27 mouse cellular contexts compared by ENCODE assay signal in genomic region chrX:143762556-143762955, GRCm38 (mm10).
DNase-seq lines count a peak whose midpoint lies in the region; ATAC-seq lines count a peak whose summit lies in the region.
"Had no signal": no experiment of that assay in that cellular context is flagged by ENCODE, and none has a peak within 500 bp of the region (broad histone marks: within the 10 kb centered on the region; RNA-seq: fewer than 3 reads in every experiment).

No protein-coding gene starts in this region.

- no peaks in the 10 kb centered on the region for H3K4me1 ChIP-seq in embryonic facial prominence, embryonic 14.5 days (ENCODE audit: control insufficient read depth, insufficient read depth, low read length)
- no peaks in the 10 kb centered on the region for H3K4me1 ChIP-seq in embryonic facial prominence, embryonic 10.5 days
- H3K4me1 ChIP-seq in limb, embryonic 13.5 days: no peaks in the 10 kb centered on the region
- 0 out of 2 replicates have a peak, but pooled peaks cover 4% of the 10 kb centered on the region for H3K4me1 ChIP-seq in limb, embryonic 10.5 days
- no peaks in the 10 kb centered on the region for H3K4me1 ChIP-seq in forebrain, embryonic 15.5 days
- H3K4me1 ChIP-seq: embryonic facial prominence, embryonic 15.5 days; forebrain, embryonic 12.5 days; heart, embryonic 10.5 days; heart, embryonic 15.5 days; intestine, embryonic 15.5 days; midbrain, embryonic 10.5 days; midbrain, embryonic 15.5 days; neural tube, embryonic 15.5 days; stomach, embryonic 15.5 days had no signal

- H3K36me3 ChIP-seq in embryonic facial prominence, embryonic 14.5 days (ENCODE audit: control insufficient read depth, insufficient read depth, low read length): no peaks in the 10 kb centered on the region
- H3K36me3 ChIP-seq in embryonic facial prominence, embryonic 10.5 days (replicated peaks): no peaks in the 10 kb centered on the region
- no peaks in the 10 kb centered on the region for H3K36me3 ChIP-seq in limb, embryonic 13.5 days
- no peaks in the 10 kb centered on the region for H3K36me3 ChIP-seq in limb, embryonic 10.5 days
- no peaks in the 10 kb centered on the region for H3K36me3 ChIP-seq in forebrain, embryonic 15.5 days
- H3K36me3 ChIP-seq: embryonic facial prominence, embryonic 15.5 days; forebrain, embryonic 12.5 days; G1E; heart, embryonic 10.5 days; heart, embryonic 15.5 days; intestine, embryonic 15.5 days; midbrain, embryonic 10.5 days; midbrain, embryonic 15.5 days; neural tube, embryonic 15.5 days; stomach, embryonic 15.5 days had no signal

- no peak overlapping the region for H3K27ac ChIP-seq in embryonic facial prominence, embryonic 14.5 days (replicated peaks; ENCODE audit: low read depth, low read length)
- H3K27ac ChIP-seq in embryonic facial prominence, embryonic 10.5 days (replicated peaks): no peak overlapping the region
- no peak overlapping the region for H3K27ac ChIP-seq in limb, embryonic 13.5 days
- no peak overlapping the region for H3K27ac ChIP-seq in limb, embryonic 10.5 days
- no peak overlapping the region for H3K27ac ChIP-seq in forebrain, embryonic 15.5 days (replicated peaks)
- H3K27ac ChIP-seq: embryonic facial prominence, embryonic 15.5 days; forebrain, embryonic 12.5 days; heart, embryonic 10.5 days; heart, embryonic 15.5 days; intestine, embryonic 15.5 days; midbrain, embryonic 10.5 days; midbrain, embryonic 15.5 days; neural tube, embryonic 15.5 days; stomach, embryonic 15.5 days had no signal

- H3K9me3 ChIP-seq in embryonic facial prominence, embryonic 14.5 days (ENCODE audit: control insufficient read depth, low read length): no peaks in the 10 kb centered on the region
- no peaks in the 10 kb centered on the region for H3K9me3 ChIP-seq in embryonic facial prominence, embryonic 10.5 days
- no peaks in the 10 kb centered on the region for H3K9me3 ChIP-seq in limb, embryonic 13.5 days
- H3K9me3 ChIP-seq in limb, embryonic 10.5 days (replicated peaks): no peaks in the 10 kb centered on the region
- H3K9me3 ChIP-seq in forebrain, embryonic 15.5 days: no peaks in the 10 kb centered on the region
- H3K9me3 ChIP-seq: embryonic facial prominence, embryonic 15.5 days; forebrain, embryonic 12.5 days; G1E; heart, embryonic 10.5 days; heart, embryonic 15.5 days; intestine, embryonic 15.5 days; midbrain, embryonic 10.5 days; midbrain, embryonic 15.5 days; neural tube, embryonic 15.5 days; stomach, embryonic 15.5 days had no signal

- ATAC-seq in embryonic facial prominence, embryonic 14.5 days (ENCODE audit: low read depth): no peak
- peak; percentile 36 for ATAC-seq in limb, embryonic 13.5 days (ENCODE audit: low FRiP score, low read depth)
- ATAC-seq in forebrain, embryonic 15.5 days (replicated peaks): no peak
- ATAC-seq: hindbrain, embryonic 16.5 days; intestine, embryonic 15.5 days; midbrain, embryonic 15.5 days had no signal

- H3K4me3 ChIP-seq in embryonic facial prominence, embryonic 14.5 days (ENCODE audit: low read depth, low read length): no peak overlapping the region
- H3K4me3 ChIP-seq in embryonic facial prominence, embryonic 10.5 days: no peak overlapping the region
- no peak overlapping the region for H3K4me3 ChIP-seq in limb, embryonic 13.5 days
- H3K4me3 ChIP-seq in limb, embryonic 10.5 days: no peak overlapping the region
- no peak overlapping the region for H3K4me3 ChIP-seq in forebrain, embryonic 15.5 days
- H3K4me3 ChIP-seq: embryonic facial prominence, embryonic 15.5 days; forebrain, embryonic 12.5 days; heart, embryonic 10.5 days; heart, embryonic 15.5 days; intestine, embryonic 15.5 days; midbrain, embryonic 10.5 days; midbrain, embryonic 15.5 days; neural tube, embryonic 15.5 days; stomach, embryonic 15.5 days had no signal

- H3K4me2 ChIP-seq in embryonic facial prominence, embryonic 14.5 days (ENCODE audit: low read depth, low read length): no peak overlapping the region
- no peak overlapping the region for H3K4me2 ChIP-seq in limb, embryonic 13.5 days (replicated peaks)
- H3K4me2 ChIP-seq in forebrain, embryonic 15.5 days (replicated peaks): no peak overlapping the region
- H3K4me2 ChIP-seq: embryonic facial prominence, embryonic 15.5 days; forebrain, embryonic 12.5 days; heart, embryonic 15.5 days; intestine, embryonic 15.5 days; liver, embryonic 11.5 days; midbrain, embryonic 15.5 days; neural tube, embryonic 15.5 days; stomach, embryonic 15.5 days had no signal

- peak; percentile 59 for DNase-seq in embryonic facial prominence, embryonic 14.5 days (ENCODE audit: low spot score)
- DNase-seq in embryonic facial prominence, embryonic 10.5 days (ENCODE audit: low spot score): no peak
- no peak for DNase-seq in limb, embryonic 10.5 days (ENCODE audit: low spot score)
- peak; percentile 0 for DNase-seq in lung, postnatal 14 days
- DNase-seq in lung, postnatal 4 days: no peak
- DNase-seq in embryo, embryonic 11 days: no peak
- DNase-seq: adrenal gland, adult 8-10 months; cerebellum, adult 11-12 months; cerebellum, adult 9-11 months; gastrocnemius, postnatal 14 days; kidney, adult 8-10 months; kidney, postnatal 4 days; right cerebral cortex, postnatal 25 days had no signal

- 54% methylated on average over 3 of the region's 3 CpGs for WGBS in embryonic facial prominence, embryonic 14.5 days
- WGBS in embryonic facial prominence, embryonic 10.5 days: 85% methylated on average over 3 of the region's 3 CpGs
- 40% methylated on average over 3 of the region's 3 CpGs for WGBS in limb, embryonic 13.5 days
- 78% methylated on average over 3 of the region's 3 CpGs for WGBS in limb, embryonic 10.5 days
- WGBS in forebrain, embryonic 15.5 days: 75% methylated on average over 3 of the region's 3 CpGs

- H3K9ac ChIP-seq in embryonic facial prominence, embryonic 14.5 days (ENCODE audit: low read depth, low read length): no peak overlapping the region
- no peak overlapping the region for H3K9ac ChIP-seq in limb, embryonic 13.5 days
- H3K9ac ChIP-seq in forebrain, embryonic 15.5 days (replicated peaks): no peak overlapping the region
- H3K9ac ChIP-seq: embryonic facial prominence, embryonic 15.5 days; forebrain, embryonic 12.5 days; heart, embryonic 15.5 days; intestine, embryonic 15.5 days; midbrain, embryonic 15.5 days; neural tube, embryonic 15.5 days; stomach, embryonic 15.5 days had no signal

- 0 out of 2 replicates have a peak, but pooled peaks cover 5% of the 10 kb centered on the region for H3K27me3 ChIP-seq in embryonic facial prominence, embryonic 14.5 days (replicated peaks; ENCODE audit: control insufficient read depth, insufficient read depth, low read length)
- peaks cover 36% of the 10 kb centered on the region; the same call in 1 of the 2 replicates for H3K27me3 ChIP-seq in embryonic facial prominence, embryonic 10.5 days (replicated peaks; ENCODE audit: low read depth, poor library complexity, severe bottlenecking)
- peaks cover 7% of the 10 kb centered on the region; the same call in 1 of the 2 replicates for H3K27me3 ChIP-seq in limb, embryonic 13.5 days
- peaks cover 51% of the 10 kb centered on the region for H3K27me3 ChIP-seq in limb, embryonic 10.5 days (ENCODE audit: low read depth, poor library complexity, severe bottlenecking)
- H3K27me3 ChIP-seq in forebrain, embryonic 15.5 days: no peaks in the 10 kb centered on the region
- H3K27me3 ChIP-seq: embryonic facial prominence, embryonic 15.5 days; heart, embryonic 15.5 days; intestine, embryonic 15.5 days; midbrain, embryonic 15.5 days; neural tube, embryonic 15.5 days; stomach, embryonic 15.5 days had no signal

Comparison
In these comparisons a context has a peak if more than half of its experiments do, and no peak if none do; other contexts are left out.
1. DNase-seq: peak in embryonic facial prominence, embryonic 14.5 days (single experiment) and lung, postnatal 14 days (single experiment); none in embryonic facial prominence, embryonic 10.5 days (single experiment), limb, embryonic 10.5 days (single experiment), lung, postnatal 4 days (0 of 2) and embryo, embryonic 11 days (single experiment).